18 mouse cellular contexts compared by ENCODE assay signal in the genomic region with DNA sequence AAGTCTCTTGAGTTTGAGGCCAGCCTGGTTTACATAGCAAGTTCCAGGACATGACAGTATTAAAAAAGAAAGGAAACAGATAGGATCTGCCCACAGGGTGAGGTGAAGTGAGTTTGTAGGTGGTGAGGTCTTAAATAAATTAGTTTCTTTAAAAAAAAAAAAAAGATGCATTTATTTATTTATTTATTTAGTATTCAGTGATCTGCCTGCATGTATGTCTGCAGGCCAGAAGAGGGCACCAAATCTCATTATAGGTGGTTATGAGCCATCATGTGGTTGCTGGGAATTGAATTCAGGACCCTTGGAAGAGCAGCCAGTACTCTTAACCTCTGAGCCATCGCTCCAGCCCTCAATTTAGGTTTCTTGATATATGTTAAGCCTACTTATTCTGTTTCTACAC. TPM values are rescaled to one million over a fixed set of nuclear protein-coding genes. Genes with fewer than 3 reads are reported as not detected.
DNase-seq lines count a peak whose midpoint lies in the region; ATAC-seq and TF ChIP-seq lines count a peak whose summit lies in the region.
"Had no signal": no experiment of that assay in that cellular context is flagged by ENCODE, and none has a peak within 500 bp of the region (broad histone marks: within the 10 kb centered on the region; RNA-seq: fewer than 3 reads in every experiment).

No protein-coding gene starts in this region.

- no peak for TF ChIP-seq EP300 in lung, postnatal 0 days (IDR thresholded peaks at IDR 0.05)

- no peaks in the 10 kb centered on the region for H3K27me3 ChIP-seq in intestine, postnatal 0 days (replicated peaks; ENCODE audit: control insufficient read depth, insufficient read depth, low read length)
- no peaks in the 10 kb centered on the region for H3K27me3 ChIP-seq in intestine, embryonic 16.5 days (replicated peaks; ENCODE audit: control insufficient read depth, insufficient read depth, low read length)
- H3K27me3 ChIP-seq in lung, postnatal 0 days (replicated peaks; ENCODE audit: insufficient read depth, low read length) = no peaks in the 10 kb centered on the region
- H3K27me3 ChIP-seq: heart, embryonic 15.5 days; hindbrain, embryonic 13.5 days; limb, embryonic 12.5 days; lung, embryonic 15.5 days; megakaryocyte, embryonic 14.5 days had no signal

- no peak overlapping the region for H3K4me3 ChIP-seq in intestine, postnatal 0 days (ENCODE audit: low read depth, low read length)
- no peak overlapping the region for H3K4me3 ChIP-seq in intestine, embryonic 16.5 days (ENCODE audit: low read length)
- H3K4me3 ChIP-seq in lung, postnatal 0 days (ENCODE audit: low read depth, low read length) = no peak overlapping the region
- H3K4me3 ChIP-seq: heart, embryonic 15.5 days; hindbrain, embryonic 13.5 days; limb, embryonic 12.5 days; lung, embryonic 15.5 days; megakaryocyte, embryonic 14.5 days; myocyte had no signal

- no peak overlapping the region for H3K9ac ChIP-seq in intestine, postnatal 0 days (ENCODE audit: low read depth, low read length)
- no peak overlapping the region for H3K9ac ChIP-seq in intestine, embryonic 16.5 days (ENCODE audit: low read depth, low read length)
- no peak overlapping the region for H3K9ac ChIP-seq in lung, postnatal 0 days (replicated peaks; ENCODE audit: low read depth)
- H3K9ac ChIP-seq: heart, embryonic 15.5 days; hindbrain, embryonic 13.5 days; limb, embryonic 12.5 days; lung, embryonic 15.5 days had no signal

- WGBS in intestine, postnatal 0 days = 97% methylated on average over 1 of the region's 1 CpGs
- 94% methylated on average over 1 of the region's 1 CpGs for WGBS in intestine, embryonic 16.5 days
- 100% methylated on average over 1 of the region's 1 CpGs for WGBS in lung, postnatal 0 days

- no peaks in the 10 kb centered on the region for H3K4me1 ChIP-seq in intestine, postnatal 0 days (replicated peaks; ENCODE audit: control insufficient read depth, insufficient read depth, low read length)
- no peaks in the 10 kb centered on the region for H3K4me1 ChIP-seq in intestine, embryonic 16.5 days (ENCODE audit: control insufficient read depth, insufficient read depth, low read length)
- H3K4me1 ChIP-seq in lung, postnatal 0 days (ENCODE audit: insufficient read depth, low read depth, low read length) = no peaks in the 10 kb centered on the region
- H3K4me1 ChIP-seq: heart, embryonic 15.5 days; hindbrain, embryonic 13.5 days; limb, embryonic 12.5 days; lung, embryonic 15.5 days; megakaryocyte, embryonic 14.5 days had no signal

- peak; percentile 11 for DNase-seq in embryo, embryonic 10.5 days (ENCODE audit: low spot score)
- DNase-seq in embryo, embryonic 9.5 days (ENCODE audit: extremely low spot score) = no peak
- DNase-seq in lung, postnatal 0 days (ENCODE audit: low spot score) = no peak
- DNase-seq in lung, postnatal 10 days = no peak
- DNase-seq in brain, embryonic 14.5 days (ENCODE audit: low read depth) = peak; percentile 7
- no peak for DNase-seq in urinary bladder, postnatal 4 days (ENCODE audit: low spot score in 2 of 2)
- DNase-seq: adrenal gland, postnatal 14 days; cerebellum, postnatal 10 days; kidney, adult 8-10 months had no signal

- ATAC-seq in intestine, postnatal 0 days = no peak
- no peak for ATAC-seq in intestine, embryonic 16.5 days
- ATAC-seq in lung, postnatal 0 days = no peak

- H3K36me3 ChIP-seq in intestine, postnatal 0 days (ENCODE audit: control insufficient read depth, insufficient read depth) = peaks cover 60% of the 10 kb centered on the region
- peaks cover 18% of the 10 kb centered on the region for H3K36me3 ChIP-seq in intestine, embryonic 16.5 days (ENCODE audit: control insufficient read depth, insufficient read depth, low read length)
- peaks cover 31% of the 10 kb centered on the region for H3K36me3 ChIP-seq in lung, postnatal 0 days (ENCODE audit: insufficient read depth, low read length)

- H3K27ac ChIP-seq in intestine, postnatal 0 days (ENCODE audit: low read depth, low read length) = no peak overlapping the region
- no peak overlapping the region for H3K27ac ChIP-seq in intestine, embryonic 16.5 days (ENCODE audit: low read length)
- H3K27ac ChIP-seq in lung, postnatal 0 days (ENCODE audit: low read length) = no peak overlapping the region
- H3K27ac ChIP-seq: heart, embryonic 15.5 days; hindbrain, embryonic 13.5 days; limb, embryonic 12.5 days; lung, embryonic 15.5 days had no signal

- no peaks in the 10 kb centered on the region for H3K9me3 ChIP-seq in intestine, postnatal 0 days (ENCODE audit: control insufficient read depth)
- no peaks in the 10 kb centered on the region for H3K9me3 ChIP-seq in intestine, embryonic 16.5 days (ENCODE audit: control insufficient read depth, low read length)
- H3K9me3 ChIP-seq in lung, postnatal 0 days (ENCODE audit: low read length) = no peaks in the 10 kb centered on the region
- H3K9me3 ChIP-seq: G1E; heart, embryonic 15.5 days; hindbrain, embryonic 13.5 days; lung, embryonic 15.5 days; megakaryocyte, embryonic 14.5 days had no signal

- peak; percentile 50 for TF ChIP-seq CTCF in intestine, postnatal 0 days (IDR thresholded peaks at IDR 0.05; ENCODE audit: low read depth)
- peak; percentile 47 for TF ChIP-seq CTCF in lung, postnatal 0 days (IDR thresholded peaks at IDR 0.05)
- peak; percentile 15; the same call in 1 of the 2 replicates for TF ChIP-seq CTCF in brain, embryonic 14.5 days (IDR thresholded peaks at IDR 0.05; ENCODE audit: borderline replicate concordance, extremely low read depth, insufficient read depth, insufficient read length)

- TF ChIP-seq POLR2A in brain, embryonic 14.5 days (IDR thresholded peaks at IDR 0.05; ENCODE audit: borderline replicate concordance, extremely low read depth, insufficient read depth, insufficient read length, poor library complexity, severe bottlenecking) = no peak

- no peak overlapping the region for H3K4me2 ChIP-seq in intestine, postnatal 0 days (replicated peaks; ENCODE audit: low read depth)
- H3K4me2 ChIP-seq in intestine, embryonic 16.5 days (ENCODE audit: low read depth, low read length) = no peak overlapping the region
- H3K4me2 ChIP-seq in lung, postnatal 0 days (replicated peaks; ENCODE audit: low read depth, low read length) = no peak overlapping the region
- H3K4me2 ChIP-seq: heart, embryonic 15.5 days; hindbrain, embryonic 13.5 days; limb, embryonic 12.5 days; lung, embryonic 15.5 days had no signal

RNA-seq across cellular contexts. Expression of a gene that starts 18.9 kb away (rescaled TPM):
- 4.8 and 5.2 TPM in 2 replicates for polyA plus RNA-seq in intestine, postnatal 0 days (2015; fragmentation: Nextera tagmentation; extraction: Ambion mirVana)
- 17.0 and 18.2 TPM in 2 replicates for polyA plus RNA-seq in intestine, embryonic 16.5 days (2015; fragmentation: Nextera tagmentation; extraction: Ambion mirVana)
- polyA plus RNA-seq in lung, postnatal 0 days (2015; fragmentation: Nextera tagmentation; extraction: Ambion mirVana) = 5.9 and 7.2 TPM in 2 replicates
- 31.1 and 31.8 TPM in 2 replicates for polyA plus RNA-seq in brain, embryonic 14.5 days (2012; rRNA removed)

RNA-seq across cellular contexts. Expression of a gene that starts 46.7 kb away (rescaled TPM):
- polyA plus RNA-seq in intestine, postnatal 0 days (2015; fragmentation: Nextera tagmentation; extraction: Ambion mirVana) = 3.7 and 3.8 TPM in 2 replicates
- polyA plus RNA-seq in intestine, embryonic 16.5 days (2015; fragmentation: Nextera tagmentation; extraction: Ambion mirVana) = 3.5 and 3.7 TPM in 2 replicates
- 4.5 and 5.2 TPM in 2 replicates for polyA plus RNA-seq in lung, postnatal 0 days (2015; fragmentation: Nextera tagmentation; extraction: Ambion mirVana)
- polyA plus RNA-seq in brain, embryonic 14.5 days (2012; rRNA removed) = 33.9 and 47.5 TPM in 2 replicates

RNA-seq across cellular contexts. Expression of a gene that starts 51.2 kb away (rescaled TPM):
- polyA plus RNA-seq in intestine, postnatal 0 days (2015; fragmentation: Nextera tagmentation; extraction: Ambion mirVana) = 211 and 214 TPM in 2 replicates
- 354 and 382 TPM in 2 replicates for polyA plus RNA-seq in intestine, embryonic 16.5 days (2015; fragmentation: Nextera tagmentation; extraction: Ambion mirVana)
- 171 and 218 TPM in 2 replicates for polyA plus RNA-seq in lung, postnatal 0 days (2015; fragmentation: Nextera tagmentation; extraction: Ambion mirVana)
- polyA plus RNA-seq in brain, embryonic 14.5 days (2012; rRNA removed) = 51.9 and 62.1 TPM in 2 replicates

RNA-seq across cellular contexts. Expression of a gene that starts 51.6 kb away (rescaled TPM):
- 1.9 and 3.0 TPM in 2 replicates for polyA plus RNA-seq in intestine, postnatal 0 days (2015; fragmentation: Nextera tagmentation; extraction: Ambion mirVana)
- polyA plus RNA-seq in intestine, embryonic 16.5 days (2015; fragmentation: Nextera tagmentation; extraction: Ambion mirVana) = 3.3 and 3.7 TPM in 2 replicates
- 2.5 and 2.8 TPM in 2 replicates for polyA plus RNA-seq in lung, postnatal 0 days (2015; fragmentation: Nextera tagmentation; extraction: Ambion mirVana)
- polyA plus RNA-seq in brain, embryonic 14.5 days (2012; rRNA removed) = 14.5 and 18.3 TPM in 2 replicates

Comparison
In these comparisons a context has a peak if more than half of its experiments do, and no peak if none do; other contexts are left out.
1. DNase-seq: peak in embryo, embryonic 10.5 days (single experiment) and brain, embryonic 14.5 days (single experiment); none in embryo, embryonic 9.5 days (single experiment), lung, postnatal 0 days (single experiment), lung, postnatal 10 days (single experiment) and urinary bladder, postnatal 4 days (0 of 2).
2. Peak in every context shown above with its lines, with median percentiles within 50 percentile points of each other: CTCF ChIP-seq.